Mouse (Mus musculus) MEL (cell line): ENCODE results near the gene Srsf10.
A peak's percentile ranks its signal among the peaks of the same experiment; 100 is the strongest.

Source experiments
- CTCF ChIP-seq, 3 experiments: IDR thresholded peaks in 2 of 3; conservative IDR thresholded peaks in 1 of 3; 2 replicates each; pipeline ENCODE4 v1.5.1; 2011 to 2012; ENCODE audit warnings: low read length in 3 of 3, low read depth in 2 of 3, mild to moderate bottlenecking in 2 of 3, improper control_type of control experiment in 1 of 3, inconsistent platforms in 1 of 3, mixed read lengths in 1 of 3, moderate library complexity in 1 of 3; ENCODE audit not compliant: control insufficient read depth in 1 of 3, insufficient read depth in 1 of 3, poor library complexity in 1 of 3, severe bottlenecking in 1 of 3
- EP300 ChIP-seq, 2 experiments: IDR thresholded peaks; 2 replicates each; pipeline ENCODE4 v1.6.1; 2011; ENCODE audit warnings: improper control_type of control experiment in 2 of 2, low read length in 2 of 2, low read depth in 1 of 2, mild to moderate bottlenecking in 1 of 2
- MAX ChIP-seq: IDR thresholded peaks from 2 replicates; pipeline ENCODE4 v1.6.1; 2011; ENCODE audit warnings: low read length, improper control_type of control experiment
- NRF1 ChIP-seq: IDR thresholded peaks from 2 replicates; pipeline ENCODE4 v1.6.1; 2014; ENCODE audit warnings: low read depth, mild to moderate bottlenecking, inconsistent platforms, low read length, improper control_type of control experiment, moderate library complexity; ENCODE audit not compliant: poor library complexity, insufficient read depth, severe bottlenecking
- POLR2A ChIP-seq, 2 experiments: IDR thresholded peaks; 2 replicates each; pipeline ENCODE4 v1.6.1; 2011 to 2012; ENCODE audit warnings: low read length in 2 of 2, mild to moderate bottlenecking in 2 of 2, control low read depth in 1 of 2, improper control_type of control experiment in 1 of 2, low read depth in 1 of 2, moderate library complexity in 1 of 2; ENCODE audit not compliant: control insufficient read depth in 1 of 2, insufficient read depth in 1 of 2, poor library complexity in 1 of 2
- RCOR1 ChIP-seq: IDR thresholded peaks from 2 replicates; pipeline ENCODE4 v1.6.1; 2012; ENCODE audit warnings: low read depth, mild to moderate bottlenecking, inconsistent platforms, low read length, improper control_type of control experiment
- USF1 ChIP-seq: IDR thresholded peaks from 2 replicates; pipeline ENCODE4 v1.6.1; 2014; ENCODE audit warnings: low read depth, mild to moderate bottlenecking, inconsistent platforms, low read length, improper control_type of control experiment, moderate library complexity
- ZC3H11A ChIP-seq: IDR thresholded peaks from 2 replicates; pipeline ENCODE4 v1.6.1; 2012; ENCODE audit warnings: low read depth, mild to moderate bottlenecking, inconsistent platforms, low read length, improper control_type of control experiment
- ZMIZ1 ChIP-seq: IDR thresholded peaks from 2 replicates; pipeline ENCODE4 v1.6.1; 2012; ENCODE audit warnings: low read depth, mild to moderate bottlenecking, inconsistent platforms, low read length, improper control_type of control experiment, moderate library complexity

DNA sequence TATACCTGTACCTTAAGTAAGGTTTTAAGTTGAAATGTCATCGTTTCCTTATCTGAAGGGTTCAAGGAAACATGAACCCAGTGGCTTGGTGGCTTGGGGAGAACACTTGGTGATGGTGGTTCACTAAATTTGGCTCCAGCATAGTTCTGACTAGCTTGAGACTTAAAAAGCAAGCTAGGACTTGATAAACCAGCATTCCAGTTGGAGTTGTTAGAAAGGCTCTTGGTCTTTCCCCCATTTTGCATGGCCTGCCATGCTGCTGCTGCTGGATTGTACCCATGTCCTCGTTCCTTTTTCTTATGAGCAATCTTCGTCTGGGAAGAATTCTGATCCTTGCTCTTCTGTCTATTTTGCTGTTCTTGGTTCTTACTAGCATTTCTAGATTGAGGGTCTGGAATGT lies 16.5 kb downstream of the Srsf10 start:
- no peak for TF ChIP-seq CTCF (IDR thresholded peaks at IDR 0.05 in 2 of 3, conservative IDR thresholded peaks at IDR 0.05 in 1 of 3; ENCODE audit: control insufficient read depth in 1 of 3, insufficient read depth in 1 of 3, low read depth in 2 of 3, low read length in 3 of 3, poor library complexity in 1 of 3, severe bottlenecking in 1 of 3)
- no peak for TF ChIP-seq MAX
- no peak; the same call in 1 of the 2 replicates for TF ChIP-seq ZMIZ1
- 0 out of 4 replicates have a peak, but pooled peaks of 1 of the 2 experiments have one; percentile 2 for TF ChIP-seq POLR2A (IDR thresholded peaks at IDR 0.05; ENCODE audit: control insufficient read depth in 1 of 2, insufficient read depth in 1 of 2, low read depth in 1 of 2, low read length in 2 of 2, poor library complexity in 1 of 2)
- no peak for TF ChIP-seq RCOR1
- TF ChIP-seq NRF1, result no peak
- no peak for TF ChIP-seq EP300 (IDR thresholded peaks at IDR 0.05; ENCODE audit: low read depth in 1 of 2, low read length in 2 of 2)
- TF ChIP-seq USF1, result no peak
- TF ChIP-seq ZC3H11A, result no peak
